Mouse (Mus musculus): Measurements from ENCODE around the gene Atoh1.
A peak's percentile ranks its signal among the peaks of the same experiment; 100 is the strongest.

Gene Atoh1

DNA sequence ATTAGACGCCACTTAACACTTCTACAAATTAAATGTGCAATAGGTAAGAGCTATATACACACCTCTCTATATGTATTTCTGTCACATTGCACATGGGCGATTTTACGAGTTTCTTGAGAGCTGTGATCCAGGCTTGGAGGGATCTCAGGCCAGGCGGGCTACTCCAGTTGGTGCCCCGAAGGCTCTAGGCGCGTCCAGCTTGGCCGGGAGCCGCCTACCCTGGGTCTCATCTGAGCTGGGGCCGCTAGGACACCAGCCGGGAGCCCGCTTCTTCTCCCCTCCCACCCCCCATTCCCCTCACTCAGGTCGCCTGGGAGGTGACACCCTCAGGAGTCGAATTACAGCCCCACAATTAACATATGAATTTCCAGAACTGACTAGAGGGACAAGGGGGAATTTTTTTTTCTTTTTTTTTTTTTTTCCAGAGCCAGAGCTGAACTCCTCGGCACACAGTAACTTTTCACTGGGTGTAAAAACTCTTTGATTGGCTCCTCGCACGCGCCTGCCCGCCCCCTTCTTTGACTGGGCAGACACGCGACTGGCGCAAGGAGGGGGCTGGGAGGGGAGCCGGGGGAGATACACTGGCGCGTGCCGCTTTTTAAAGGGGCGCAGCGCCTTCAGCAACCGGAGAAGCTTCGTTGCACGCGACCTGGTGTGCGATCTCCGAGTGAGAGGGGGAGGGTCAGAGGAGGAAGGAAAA is at the start of gene Atoh1:
Gene Atoh1 (plus strand): TSS at position 627 of the 700 bp plus-strand sequence.
- DNase-seq (ENCODE audit: low read depth, low spot score), result no peak

DNA sequence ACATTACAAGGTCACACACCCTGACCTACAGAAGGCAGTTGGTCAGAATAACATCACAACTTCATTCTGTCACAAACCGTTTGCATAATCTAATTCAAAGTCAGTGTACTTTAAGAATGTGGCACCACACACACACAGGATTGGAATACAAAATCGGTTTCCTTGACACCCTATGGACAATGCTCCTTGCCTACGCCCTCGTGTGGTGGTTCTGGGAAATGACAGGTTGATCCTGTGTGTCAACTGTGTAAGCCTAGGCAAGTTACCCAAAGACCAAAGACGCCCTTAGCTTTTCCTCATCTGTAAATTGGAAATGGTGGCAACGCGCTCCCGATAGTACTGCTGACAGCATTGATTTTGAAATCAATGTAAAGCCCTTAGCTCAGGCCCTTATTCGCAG is 45.0 kb upstream of the Atoh1 start:
- DNase-seq (ENCODE audit: low read depth, low spot score), result peak; percentile 50

DNA sequence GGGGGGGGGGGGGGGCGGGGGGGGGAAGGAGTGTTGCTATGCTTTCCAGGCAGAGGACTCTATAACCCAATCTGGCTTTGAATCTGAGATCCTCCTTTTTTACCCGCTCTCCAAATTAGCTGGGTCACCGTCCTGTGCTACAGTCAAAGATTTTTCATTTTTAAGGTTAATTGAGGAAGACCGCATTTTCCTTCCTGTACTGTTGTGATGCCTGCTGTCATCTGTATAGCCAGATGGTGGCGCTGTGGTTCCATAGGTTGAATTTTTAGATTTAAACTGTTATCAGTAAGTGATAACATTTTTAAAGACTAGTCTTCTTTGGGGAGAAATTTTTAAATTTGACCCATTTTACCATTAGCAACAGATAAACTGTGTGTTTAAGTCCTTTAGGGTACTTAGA is 44.0 kb upstream of the Atoh1 start:
- DNase-seq (ENCODE audit: low read depth, low spot score), result peak; percentile 50

DNA sequence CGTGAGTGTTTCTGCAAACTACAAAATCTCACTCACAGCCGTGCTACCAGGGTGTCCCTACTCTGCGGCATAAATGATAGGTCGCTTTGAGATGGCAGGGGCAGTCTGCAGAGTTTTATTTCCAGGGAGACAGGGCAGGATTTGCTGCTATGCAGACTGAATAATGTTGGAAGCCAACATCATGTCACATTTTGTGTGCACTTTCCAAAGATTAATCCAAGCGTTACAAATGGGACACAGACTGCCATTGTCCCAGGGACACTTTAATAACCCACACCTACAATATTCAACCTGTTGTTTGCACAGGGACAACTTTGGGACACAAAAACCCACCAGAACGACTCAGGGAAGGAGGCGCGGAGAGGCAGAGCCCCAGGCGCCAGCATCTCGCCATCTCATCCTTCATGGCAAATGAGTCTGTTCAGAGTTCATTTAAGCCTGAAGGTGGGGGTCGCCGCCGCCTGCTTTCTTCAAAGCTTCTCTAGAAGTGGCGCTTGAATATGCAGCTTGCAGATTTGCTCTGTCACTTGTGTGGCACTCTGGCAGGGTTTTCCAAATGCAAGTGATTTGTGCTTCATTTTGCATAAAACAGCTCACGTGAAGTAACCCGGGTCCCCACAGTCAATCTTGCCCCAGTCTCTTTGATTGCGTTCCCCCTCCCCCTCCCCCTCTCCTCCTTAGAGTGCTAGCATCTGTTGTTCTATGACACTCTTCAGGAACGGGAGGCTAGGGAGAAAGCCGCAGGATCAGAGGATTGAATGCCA is 40.6 kb upstream of the Atoh1 start:
- no peak for DNase-seq (ENCODE audit: low read depth, low spot score)

DNA sequence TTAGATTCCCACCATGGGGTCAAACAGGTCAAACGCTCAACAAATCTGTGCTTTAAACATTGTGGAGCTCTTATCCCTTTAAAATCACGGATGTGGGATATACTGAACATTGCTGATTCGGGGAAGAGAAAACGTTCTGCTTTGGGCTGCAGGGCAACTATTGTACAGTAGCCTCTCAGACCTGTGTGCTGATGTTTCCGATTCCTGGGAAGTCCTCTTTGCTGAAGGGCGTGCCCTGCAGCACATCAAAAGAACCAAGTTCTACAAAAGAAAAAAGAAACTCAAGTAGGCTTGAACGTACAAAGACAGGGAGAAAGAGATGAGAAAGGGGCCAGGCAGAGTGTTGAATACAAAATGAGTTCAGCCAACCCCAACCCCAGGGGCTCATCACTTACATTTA is 34.2 kb upstream of the Atoh1 start:
- no peak for DNase-seq (ENCODE audit: low read depth, low spot score)

DNA sequence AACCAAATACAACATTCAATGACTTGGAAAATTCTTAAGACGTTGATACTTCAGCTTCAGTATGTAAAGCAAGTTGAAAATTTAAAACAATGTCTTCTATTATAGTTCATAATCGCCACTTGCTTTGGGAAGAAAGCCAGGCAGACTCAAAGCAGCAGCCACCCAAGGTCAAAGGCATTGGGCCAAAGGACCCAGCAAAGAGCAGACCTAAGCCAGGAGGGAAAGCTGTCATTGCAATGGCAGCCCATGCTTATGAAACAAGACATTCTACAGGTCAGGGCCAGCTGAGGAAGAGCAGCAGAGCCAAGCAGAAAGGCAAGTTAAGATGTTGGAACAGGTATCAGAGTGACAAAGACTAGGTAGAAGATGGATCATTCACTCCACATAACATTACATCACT is 25.3 kb upstream of the Atoh1 start:
- no peak for DNase-seq (ENCODE audit: low read depth, low spot score)

DNA sequence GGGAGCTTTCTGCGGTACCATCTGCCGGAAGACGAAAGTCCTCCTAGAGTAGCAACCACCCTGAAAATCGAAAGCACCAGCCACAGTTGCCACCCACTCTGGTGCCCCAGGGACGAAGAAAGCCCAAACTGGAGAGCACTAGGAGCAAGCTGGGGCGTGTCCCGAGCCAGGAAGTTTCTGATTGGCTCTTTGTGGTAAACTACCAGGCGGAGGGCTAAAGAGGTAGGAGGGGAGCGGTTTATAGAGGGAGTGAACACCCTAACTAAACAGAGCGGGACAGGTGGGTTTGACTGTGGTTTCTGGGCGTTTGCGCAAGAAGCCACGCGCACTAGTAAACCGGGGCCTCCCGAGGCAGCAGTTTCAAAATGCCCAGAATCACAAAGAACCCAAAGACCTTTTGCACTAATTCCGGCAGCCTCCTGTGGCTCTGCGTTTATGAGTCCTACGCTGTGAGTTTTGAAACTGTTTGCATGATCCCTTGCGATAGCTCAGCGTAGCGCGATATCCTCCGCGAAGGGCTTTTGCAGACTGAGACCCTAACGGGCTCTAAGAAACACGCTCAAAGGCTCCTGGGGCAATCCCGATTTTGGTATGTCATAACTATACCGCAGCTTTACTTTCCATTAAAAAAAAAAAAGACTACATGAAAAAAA is 1.0 kb upstream of the Atoh1 start:
- no peak for DNase-seq (ENCODE audit: low read depth, low spot score)

DNA sequence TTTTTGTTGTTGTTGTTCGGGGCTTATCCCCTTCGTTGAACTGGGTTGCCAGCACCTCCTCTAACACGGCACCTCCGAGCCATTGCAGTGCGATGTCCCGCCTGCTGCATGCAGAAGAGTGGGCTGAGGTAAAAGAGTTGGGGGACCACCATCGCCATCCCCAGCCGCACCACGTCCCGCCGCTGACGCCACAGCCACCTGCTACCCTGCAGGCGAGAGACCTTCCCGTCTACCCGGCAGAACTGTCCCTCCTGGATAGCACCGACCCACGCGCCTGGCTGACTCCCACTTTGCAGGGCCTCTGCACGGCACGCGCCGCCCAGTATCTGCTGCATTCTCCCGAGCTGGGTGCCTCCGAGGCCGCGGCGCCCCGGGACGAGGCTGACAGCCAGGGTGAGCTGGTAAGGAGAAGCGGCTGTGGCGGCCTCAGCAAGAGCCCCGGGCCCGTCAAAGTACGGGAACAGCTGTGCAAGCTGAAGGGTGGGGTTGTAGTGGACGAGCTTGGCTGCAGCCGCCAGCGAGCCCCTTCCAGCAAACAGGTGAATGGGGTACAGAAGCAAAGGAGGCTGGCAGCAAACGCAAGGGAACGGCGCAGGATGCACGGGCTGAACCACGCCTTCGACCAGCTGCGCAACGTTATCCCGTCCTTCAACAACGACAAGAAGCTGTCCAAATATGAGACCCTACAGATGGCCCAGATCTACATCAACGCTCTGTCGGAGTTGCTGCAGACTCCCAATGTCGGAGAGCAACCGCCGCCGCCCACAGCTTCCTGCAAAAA is 496 bp downstream of the Atoh1 start:
- no peak for DNase-seq (ENCODE audit: low read depth, low spot score)

DNA sequence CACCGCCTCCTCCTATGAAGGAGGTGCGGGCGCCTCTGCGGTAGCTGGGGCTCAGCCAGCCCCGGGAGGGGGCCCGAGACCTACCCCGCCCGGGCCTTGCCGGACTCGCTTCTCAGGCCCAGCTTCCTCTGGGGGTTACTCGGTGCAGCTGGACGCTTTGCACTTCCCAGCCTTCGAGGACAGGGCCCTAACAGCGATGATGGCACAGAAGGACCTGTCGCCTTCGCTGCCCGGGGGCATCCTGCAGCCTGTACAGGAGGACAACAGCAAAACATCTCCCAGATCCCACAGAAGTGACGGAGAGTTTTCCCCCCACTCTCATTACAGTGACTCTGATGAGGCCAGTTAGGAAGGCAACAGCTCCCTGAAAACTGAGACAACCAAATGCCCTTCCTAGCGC is 1.1 kb downstream of the Atoh1 start:
- DNase-seq (ENCODE audit: low read depth, low spot score), result no peak

DNA sequence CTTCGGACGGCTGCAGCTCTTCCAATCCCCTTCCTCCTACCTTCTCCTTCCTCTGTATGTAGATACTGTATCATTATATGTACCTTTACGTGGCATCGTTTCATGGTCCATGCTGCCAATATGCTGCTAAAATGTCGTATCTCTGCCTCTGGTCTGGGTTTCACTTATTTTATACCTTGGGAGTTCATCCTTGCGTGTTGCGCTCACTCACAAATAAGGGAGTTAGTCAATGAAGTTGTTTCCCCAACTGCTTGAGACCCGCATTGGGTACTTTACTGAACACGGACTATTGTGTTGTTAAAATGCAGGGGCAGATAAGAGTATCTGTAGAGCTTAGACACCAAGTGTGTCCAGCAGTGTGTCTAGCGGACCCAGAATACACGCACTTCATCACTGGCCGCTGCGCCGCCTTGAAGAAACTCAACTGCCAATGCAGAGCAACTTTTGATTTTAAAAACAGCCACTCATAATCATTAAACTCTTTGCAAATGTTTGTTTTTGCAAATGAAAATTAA is 1.6 kb downstream of the Atoh1 start:
- no peak for DNase-seq (ENCODE audit: low read depth, low spot score)

DNA sequence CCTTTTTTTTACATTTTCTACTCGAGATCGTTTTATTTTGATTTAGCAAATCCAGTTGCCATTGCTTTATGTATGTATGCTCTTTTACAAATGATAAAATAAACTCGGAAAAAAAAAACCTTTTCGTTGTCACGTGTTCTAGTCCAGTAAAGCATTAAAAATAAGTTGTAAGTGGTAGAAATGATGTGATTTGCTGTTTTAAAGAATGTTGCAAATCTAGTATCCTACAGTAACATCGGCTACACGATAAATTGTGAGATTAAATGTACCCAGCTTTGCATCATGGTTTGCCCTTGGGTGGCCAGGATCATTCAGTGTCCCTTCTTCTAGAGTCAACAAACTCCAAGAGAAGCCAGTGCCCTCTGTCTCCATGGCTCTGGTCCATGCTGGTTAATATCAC is 2.2 kb downstream of the Atoh1 start:
- no peak for DNase-seq (ENCODE audit: low read depth, low spot score)

DNA sequence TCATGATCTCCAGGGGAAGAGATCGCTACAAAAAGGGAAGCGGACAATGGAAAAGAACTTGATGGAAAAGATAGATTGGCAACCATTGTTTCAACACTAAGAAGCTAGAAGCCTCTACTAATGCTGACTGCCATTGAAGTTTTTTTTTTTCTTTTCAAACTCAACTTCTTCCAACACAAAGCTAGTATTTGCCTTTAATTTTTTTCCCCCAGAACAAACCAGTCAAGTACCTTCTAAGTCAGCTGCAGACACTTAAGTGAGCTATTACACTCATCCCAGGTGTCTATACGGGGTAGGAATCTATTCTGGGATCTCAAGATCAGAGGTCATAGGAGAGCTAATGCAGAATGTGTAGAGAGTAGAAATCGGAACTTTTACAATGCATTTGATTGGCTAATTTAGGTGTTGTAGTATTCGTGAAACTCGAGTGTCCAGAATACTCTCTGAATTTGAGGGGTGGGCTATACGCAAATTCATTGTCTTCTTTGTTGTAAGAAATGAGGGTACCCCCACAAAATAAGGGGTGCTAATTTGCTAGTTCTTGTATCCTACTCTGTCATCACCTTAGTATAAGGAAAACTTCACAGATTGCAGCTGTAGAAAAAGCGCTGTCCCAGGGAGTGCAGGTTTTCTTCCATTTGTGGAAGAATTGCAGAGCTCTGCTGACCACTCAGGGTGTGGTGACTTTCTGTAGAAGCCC is 2.8 kb downstream of the Atoh1 start:
- no peak for DNase-seq (ENCODE audit: low read depth, low spot score)

DNA sequence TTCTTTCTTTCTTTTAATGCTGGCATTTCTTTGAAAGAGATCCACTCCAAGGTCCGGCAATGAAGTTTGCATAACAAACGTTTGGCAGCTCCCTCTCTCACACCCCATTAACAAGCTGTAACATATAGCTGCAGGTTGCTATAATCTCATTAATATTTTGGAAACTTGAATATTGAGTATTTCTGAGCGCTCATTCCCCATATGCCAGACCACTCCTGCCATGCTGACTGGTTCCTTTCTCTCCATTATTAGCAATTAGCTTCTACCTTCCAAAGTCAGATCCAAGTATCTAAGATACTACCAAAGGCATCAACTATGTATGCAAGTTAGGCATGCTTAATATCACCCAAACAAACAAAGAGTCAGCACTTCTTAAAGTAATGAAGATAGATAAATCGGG is 4.4 kb downstream of the Atoh1 start:
- DNase-seq (ENCODE audit: low read depth, low spot score), result no peak

DNA sequence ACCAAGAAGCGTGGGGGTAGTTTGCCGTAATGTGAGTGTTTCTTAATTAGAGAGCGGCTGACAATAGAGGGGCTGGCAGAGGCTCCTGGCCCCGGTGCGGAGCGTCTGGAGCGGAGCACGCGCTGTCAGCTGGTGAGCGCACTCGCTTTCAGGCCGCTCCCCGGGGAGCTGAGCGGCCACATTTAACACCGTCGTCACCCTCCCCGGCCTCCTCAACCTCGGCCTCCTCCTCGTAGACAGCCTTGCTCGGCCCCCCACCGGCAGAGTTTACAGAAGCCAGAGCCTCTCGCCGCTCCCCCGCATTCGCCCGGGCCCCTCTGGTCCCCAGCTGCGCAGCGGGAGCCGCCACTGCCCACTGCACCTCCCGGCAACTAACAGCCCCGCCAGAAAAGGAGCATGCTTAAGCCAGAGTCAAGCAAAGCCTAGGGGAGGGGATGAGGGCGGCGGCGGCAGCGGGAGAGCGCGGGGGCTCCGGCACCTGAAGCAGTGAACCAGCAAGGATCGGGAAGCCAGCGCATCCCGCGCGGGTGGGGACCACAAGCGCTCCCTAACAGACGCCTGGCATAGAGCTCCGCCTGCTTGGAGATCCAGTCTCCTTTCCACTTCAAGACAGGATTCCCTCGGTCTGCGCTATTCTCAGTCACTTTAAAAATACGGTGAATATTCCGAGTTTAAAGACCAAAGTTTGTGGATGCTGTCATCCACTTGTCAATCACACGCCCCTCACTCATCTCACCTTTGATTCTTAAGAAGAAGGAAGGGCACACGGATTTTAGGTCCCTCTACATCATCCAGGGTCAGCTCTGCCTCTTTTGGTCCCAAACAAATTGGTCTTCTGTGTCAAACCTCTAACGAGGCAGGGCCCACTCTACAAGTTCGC is 5.8 kb downstream of the Atoh1 start:
- DNase-seq (ENCODE audit: low read depth, low spot score), result no peak

DNA sequence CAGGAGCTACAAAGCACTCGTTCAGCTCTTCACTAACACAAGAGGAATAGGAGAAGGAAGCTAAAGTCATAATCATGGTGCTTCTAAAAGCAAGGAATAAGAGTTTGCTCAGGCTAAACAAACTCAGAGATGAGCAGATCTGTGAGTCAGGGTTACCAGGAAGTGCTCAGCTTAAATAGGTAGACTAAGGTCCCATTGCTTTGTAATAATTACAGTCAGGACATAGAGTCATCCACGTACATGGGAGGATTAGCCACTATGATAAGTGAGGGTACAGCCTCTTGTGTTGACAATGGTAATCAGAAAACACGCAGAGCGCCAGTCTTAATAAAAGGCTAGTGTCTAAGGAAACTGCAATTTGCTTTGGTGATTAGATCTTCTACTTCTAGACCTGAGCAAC is 7.4 kb downstream of the Atoh1 start:
- DNase-seq (ENCODE audit: low read depth, low spot score), result no peak

DNA sequence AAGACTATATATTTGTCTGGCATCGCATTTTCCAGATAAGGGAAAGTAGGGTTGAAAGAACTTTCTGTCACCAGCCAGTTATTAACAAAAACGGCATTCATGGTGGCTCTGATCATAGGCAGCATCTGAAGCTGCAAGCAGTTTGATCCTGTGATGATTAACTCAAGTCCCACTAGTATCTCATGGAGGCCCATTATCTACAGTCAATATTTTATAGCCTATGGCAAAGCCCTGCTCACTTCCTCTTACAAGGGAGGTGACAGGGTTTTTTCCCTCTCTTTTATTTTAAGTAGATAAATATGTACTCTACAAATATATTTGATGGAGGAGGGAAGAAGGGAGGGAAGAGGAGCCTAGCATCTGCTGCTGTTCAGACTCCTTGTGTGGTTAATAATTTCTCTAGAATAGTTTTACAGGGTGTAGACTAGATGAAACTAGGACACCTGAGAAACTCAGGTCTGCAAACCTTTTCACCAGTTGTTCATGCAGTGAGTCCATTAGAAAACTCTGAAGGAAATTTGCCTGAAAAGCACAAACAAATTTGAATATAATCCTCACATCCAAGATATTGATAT is 14.1 kb downstream of the Atoh1 start:
- no peak for DNase-seq (ENCODE audit: low read depth, low spot score)

DNA sequence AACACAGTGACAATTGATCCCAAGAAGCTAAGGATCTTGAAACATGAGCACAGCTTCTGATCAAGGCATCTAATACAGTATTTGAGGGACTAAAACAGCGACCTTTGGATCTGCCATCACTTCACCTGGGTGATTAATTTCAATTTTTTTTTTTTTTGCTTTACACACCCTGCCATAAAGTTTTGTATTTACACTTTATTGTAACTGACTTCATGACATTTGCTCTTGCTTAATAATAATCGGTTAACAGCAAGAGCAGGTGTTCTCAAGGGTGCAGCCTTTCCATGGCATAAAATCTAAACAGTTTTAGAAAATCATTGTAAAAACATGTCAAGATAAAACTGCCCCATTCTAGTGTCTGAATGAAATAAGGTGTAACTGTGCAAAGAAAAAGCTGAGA is 25.6 kb downstream of the Atoh1 start:
- no peak for DNase-seq (ENCODE audit: low read depth, low spot score)

DNA sequence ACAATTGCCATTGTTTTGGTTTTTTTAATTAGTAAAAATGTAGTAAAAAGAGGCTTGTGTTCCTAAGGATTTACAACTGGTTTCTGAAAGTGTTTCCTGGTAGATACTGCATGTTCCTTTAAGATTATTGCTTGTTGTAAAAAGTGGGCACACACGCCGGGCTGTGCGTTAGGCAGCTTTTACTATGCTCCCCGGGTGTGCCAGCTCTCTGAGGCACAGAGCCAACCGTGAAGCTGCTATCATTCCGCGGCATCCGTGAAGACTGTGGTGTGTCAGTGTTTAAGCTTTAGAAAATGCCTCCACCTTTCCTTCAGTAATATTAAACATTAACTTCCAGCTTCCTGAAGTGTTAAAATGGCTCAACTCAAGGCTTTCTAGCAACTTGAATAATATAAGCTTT is 35.0 kb downstream of the Atoh1 start:
- DNase-seq (ENCODE audit: low read depth, low spot score), result no peak

DNA sequence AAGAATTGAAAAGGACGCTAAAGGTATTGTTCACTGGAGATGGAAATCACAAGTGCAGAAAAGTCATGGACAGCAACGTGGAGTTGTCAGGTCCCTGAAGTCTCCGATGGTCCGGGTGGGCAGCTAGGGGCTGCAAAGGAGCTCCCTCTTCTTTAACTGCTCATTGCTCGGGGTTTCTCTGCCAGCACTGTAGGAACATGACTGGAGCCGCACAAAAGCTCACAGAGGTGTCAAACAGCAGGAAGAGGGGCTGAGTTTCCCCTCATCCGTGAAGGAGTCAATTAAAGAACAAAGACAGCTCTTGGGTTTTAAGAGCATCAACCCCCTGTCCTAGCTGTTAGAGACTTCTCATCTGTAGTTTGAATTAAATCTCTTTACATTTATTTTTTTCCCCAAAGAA is 44.5 kb downstream of the Atoh1 start:
- no peak for DNase-seq (ENCODE audit: low read depth, low spot score)
